Mouse (Mus musculus) hindbrain, embryonic 16.5 days (tissue): ENCODE data around the gene Camk2d. TPM values are rescaled to one million over a fixed set of nuclear protein-coding genes. Genes with fewer than 3 reads are reported as not detected.

Source experiments
- ATAC-seq: fragments of 200-750 bp; cut with Nextera tagmentation; 2 replicates; pipeline ENCODE4 v1.8.0; 2017; ENCODE audit warnings: moderate TSS enrichment, moderate library complexity
- H3K27ac ChIP-seq: fragments of 300-500 bp; sonication (generic); 2 replicates; pipeline ENCODE4 v1.5.1; 2014; ENCODE audit warnings: low read depth, mild to moderate bottlenecking, control low read depth, low read length, moderate library complexity
- H3K27me3 ChIP-seq: fragments of 300-500 bp; sonication (generic); replicated peaks from 2 replicates; pipeline ENCODE4 v1.6.1; 2014; ENCODE audit warnings: low read length; ENCODE audit not compliant: control insufficient read depth, insufficient read depth
- H3K36me3 ChIP-seq: fragments of 300-500 bp; sonication (generic); 2 replicates; pipeline ENCODE4 v1.6.1; 2014; ENCODE audit warnings: mild to moderate bottlenecking, low read length, moderate library complexity, mixed read lengths; ENCODE audit not compliant: control insufficient read depth, insufficient read depth
- H3K4me1 ChIP-seq: fragments of 300-500 bp; sonication (generic); 2 replicates; pipeline ENCODE4 v1.6.1; 2014; ENCODE audit warnings: low read depth, low read length; ENCODE audit not compliant: control insufficient read depth, insufficient read depth
- H3K4me2 ChIP-seq: fragments of 300-500 bp; sonication (generic); 2 replicates; pipeline ENCODE4 v1.6.1; 2014; ENCODE audit warnings: mild to moderate bottlenecking, low read length, control low read depth, moderate library complexity
- H3K4me3 ChIP-seq: fragments of 300-500 bp; sonication (generic); 2 replicates; pipeline ENCODE4 v1.5.1; 2014; ENCODE audit warnings: mild to moderate bottlenecking, low read length, control low read depth, moderate library complexity
- H3K9ac ChIP-seq: fragments of 300-500 bp; sonication (generic); 2 replicates; pipeline ENCODE4 v1.6.1; 2014; ENCODE audit warnings: low read depth, mild to moderate bottlenecking, control low read depth, low read length, moderate library complexity
- H3K9me3 ChIP-seq: fragments of 300-500 bp; sonication (generic); 2 replicates; pipeline ENCODE4 v1.6.1; 2014; ENCODE audit warnings: mild to moderate bottlenecking, low read length, moderate library complexity; ENCODE audit not compliant: control insufficient read depth
- WGBS: fragments of 180-500 bp; shearing (Covaris S2); extraction: QIAGEN DNeasy Blood & Tissue Kit; methylation state at CpG from one replicate; pipeline ENCODE4 v1.1.7; 2014; 5-methylcytosine and 5-hydroxymethylcytosine counted together
- polyA plus RNA-seq: library from polyadenylated mRNA; unstranded; fragments of >200 nt; fragmentation: Nextera tagmentation; extraction: Ambion mirVana; gene quantifications from 2 replicates; pipeline ENCODE4 v1.2.1, GENCODE M21; 2015

Camk2d gene
- polyA plus RNA-seq, 1 experiment from 2014 or later: 88.9 TPM

DNA sequence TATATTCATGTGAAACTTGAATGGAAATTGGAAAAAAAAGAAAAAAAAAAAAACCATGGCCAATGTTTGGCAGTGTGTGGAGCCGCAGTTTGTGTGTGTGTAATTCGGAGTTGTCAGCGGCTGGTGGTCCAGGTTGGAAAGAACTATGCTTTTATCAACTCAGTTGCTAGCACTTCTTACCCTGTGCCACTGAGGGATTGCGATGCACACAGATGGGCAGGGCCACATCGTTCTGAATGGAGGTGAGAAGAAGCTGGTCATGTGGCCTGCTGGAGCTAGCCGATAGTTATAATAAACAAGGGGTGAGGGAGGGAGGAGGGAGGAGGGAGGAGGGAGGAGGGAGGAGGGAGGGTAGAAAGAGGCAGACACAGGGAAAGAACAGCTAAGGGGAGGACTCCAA is 89.3 kb downstream of the Camk2d start:
- no peaks in the 10 kb centered on the region for H3K36me3 ChIP-seq
- no peak for ATAC-seq
- no peak overlapping the region for H3K4me2 ChIP-seq
- H3K27ac ChIP-seq: no peak overlapping the region
- H3K9me3 ChIP-seq: no peaks in the 10 kb centered on the region
- H3K27me3 ChIP-seq: no peaks in the 10 kb centered on the region
- H3K4me3 ChIP-seq: no peak overlapping the region
- no peaks in the 10 kb centered on the region for H3K4me1 ChIP-seq
- H3K9ac ChIP-seq: no peak overlapping the region
- 62% methylated on average over 6 of the region's 6 CpGs for WGBS

DNA sequence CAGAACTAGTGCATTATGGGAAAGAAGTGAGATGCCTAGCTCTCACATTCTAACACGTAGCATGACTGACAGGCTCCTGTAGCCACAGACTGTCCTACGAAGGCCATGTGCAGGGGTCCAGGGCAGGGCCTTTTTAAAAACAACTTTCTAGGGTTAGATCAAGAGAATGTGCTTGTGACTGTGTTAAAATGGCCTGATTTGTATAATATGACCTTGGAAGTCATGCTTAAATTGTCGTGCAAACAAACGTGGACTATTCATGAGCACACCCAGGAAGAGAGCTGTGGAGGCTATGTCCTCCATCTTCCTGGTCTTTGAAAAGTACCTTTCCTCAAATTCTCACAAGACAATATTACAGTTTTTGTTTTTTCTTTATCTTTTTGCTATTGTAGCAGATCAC is 91.0 kb downstream of the Camk2d start:
- no peaks in the 10 kb centered on the region for H3K36me3 ChIP-seq
- H3K27ac ChIP-seq: no peak overlapping the region
- H3K4me3 ChIP-seq: no peak overlapping the region
- WGBS: 64% methylated on average over 4 of the region's 4 CpGs
- ATAC-seq: no peak
- no peaks in the 10 kb centered on the region for H3K4me1 ChIP-seq
- H3K27me3 ChIP-seq: no peaks in the 10 kb centered on the region
- H3K4me2 ChIP-seq: no peak overlapping the region
- H3K9ac ChIP-seq: no peak overlapping the region
- H3K9me3 ChIP-seq: no peaks in the 10 kb centered on the region

GRCm38 (mm10) chr3:126688516-126688915 is 92.4 kb downstream of the Camk2d start:
- Histone ChIP-seq H3K27ac (no peak overlapping the region), H3K4me3 (no peak overlapping the region), H3K9ac (no peak overlapping the region), H3K27me3 (no peaks in the 10 kb centered on the region), H3K4me2 (no peak overlapping the region), H3K36me3 (no peaks in the 10 kb centered on the region), H3K4me1 (peaks cover 3% of the 10 kb centered on the region), H3K9me3 (no peaks in the 10 kb centered on the region)
- 72% methylated on average over 2 of the region's 2 CpGs for WGBS
- ATAC-seq: no peak

GRCm38 (mm10) chr3:126690627-126691505 is 94.8 kb downstream of the Camk2d start:
- Histone ChIP-seq H3K9ac (no peak overlapping the region), H3K4me1 (peaks cover 11% of the 10 kb centered on the region), H3K27me3 (no peaks in the 10 kb centered on the region), H3K36me3 (no peaks in the 10 kb centered on the region), H3K9me3 (no peaks in the 10 kb centered on the region), H3K4me2 (no peak overlapping the region), H3K27ac (no peak overlapping the region), H3K4me3 (no peak overlapping the region)
- ATAC-seq: no peak
- WGBS: 89% methylated on average over 13 of the region's 13 CpGs

GRCm38 (mm10) chr3:126691565-126691964 is 95.5 kb downstream of the Camk2d start:
- WGBS: 72% methylated on average over 2 of the region's 2 CpGs
- Histone ChIP-seq H3K4me3 (no peak overlapping the region), H3K27ac (no peak overlapping the region), H3K27me3 (no peaks in the 10 kb centered on the region), H3K4me2 (no peak overlapping the region), H3K9me3 (no peaks in the 10 kb centered on the region), H3K9ac (no peak overlapping the region), H3K4me1 (peaks cover 11% of the 10 kb centered on the region), H3K36me3 (no peaks in the 10 kb centered on the region)
- no peak for ATAC-seq

GRCm38 (mm10) chr3:126692797-126693196 is 96.7 kb downstream of the Camk2d start:
- Histone ChIP-seq H3K4me3 (no peak overlapping the region), H3K9ac (no peak overlapping the region), H3K36me3 (no peaks in the 10 kb centered on the region), H3K4me1 (peaks cover 11% of the 10 kb centered on the region), H3K4me2 (no peak overlapping the region), H3K27ac (no peak overlapping the region), H3K27me3 (no peaks in the 10 kb centered on the region), H3K9me3 (no peaks in the 10 kb centered on the region)
- 84% methylated on average over 8 of the region's 8 CpGs for WGBS
- ATAC-seq: no peak

DNA sequence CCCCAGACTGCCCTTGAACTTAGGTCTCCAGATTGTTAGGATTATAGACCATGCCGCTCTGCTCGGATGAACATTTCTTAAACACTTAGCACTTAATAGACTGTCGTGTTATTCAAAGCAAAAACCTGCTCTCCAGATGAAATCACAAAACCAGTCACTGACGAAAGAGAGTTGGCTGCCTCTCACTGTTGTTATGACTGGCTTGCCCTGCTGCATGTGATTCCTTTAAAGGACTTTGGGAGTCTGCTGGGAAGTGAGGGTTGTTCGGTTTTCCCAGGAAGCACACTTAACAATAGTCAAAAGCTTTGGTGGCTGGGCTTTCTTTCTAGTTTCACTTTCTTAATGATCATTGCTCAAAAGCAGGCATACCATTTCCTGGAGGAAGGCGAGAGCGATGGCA is 97.2 kb downstream of the Camk2d start:
- Histone ChIP-seq H3K9ac (no peak overlapping the region), H3K9me3 (no peaks in the 10 kb centered on the region), H3K27ac (no peak overlapping the region), H3K4me2 (0 out of 2 replicates have a peak overlapping the region, but pooled peaks have one; percentile 2), H3K4me3 (no peak overlapping the region), H3K4me1 (peaks cover 11% of the 10 kb centered on the region), H3K27me3 (no peaks in the 10 kb centered on the region), H3K36me3 (no peaks in the 10 kb centered on the region)
- ATAC-seq: no peak
- 60% methylated on average over 7 of the region's 7 CpGs for WGBS

- WGBS: 13% methylated on average over 12 of the region's 12 CpGs
- H3K9ac ChIP-seq: peak overlapping the region; percentile 20; the same call in 1 of the 2 replicates
- H3K27me3 ChIP-seq: no peaks in the 10 kb centered on the region
- H3K36me3 ChIP-seq: no peaks in the 10 kb centered on the region
- H3K4me3 ChIP-seq: no peak overlapping the region
- ATAC-seq: peak; percentile 97
- H3K4me2 ChIP-seq: peak overlapping the region; percentile 13
- H3K27ac ChIP-seq: peak overlapping the region; percentile 19; the same call in 1 of the 2 replicates
- H3K4me1 ChIP-seq: peaks cover 11% of the 10 kb centered on the region
- no peaks in the 10 kb centered on the region for H3K9me3 ChIP-seq
These were observed 99.6 kb downstream of the Camk2d start for GRCm38 (mm10) chr3:126695456-126696293.

GRCm38 (mm10) chr3:126696620-126697019 is 100.5 kb downstream of the Camk2d start:
- no peak overlapping the region for H3K4me2 ChIP-seq
- WGBS: 79% methylated on average over 6 of the region's 6 CpGs
- no peaks in the 10 kb centered on the region for H3K27me3 ChIP-seq
- no peak overlapping the region for H3K9ac ChIP-seq
- no peaks in the 10 kb centered on the region for H3K9me3 ChIP-seq
- H3K27ac ChIP-seq: no peak overlapping the region
- H3K4me3 ChIP-seq: no peak overlapping the region
- no peak for ATAC-seq
- peaks cover 11% of the 10 kb centered on the region for H3K4me1 ChIP-seq
- no peaks in the 10 kb centered on the region for H3K36me3 ChIP-seq
